Mouse (Mus musculus) heart, embryonic 15.5 days (tissue): ENCODE data around the gene Anks3. TPM values are rescaled to one million over a fixed set of nuclear protein-coding genes. Genes with fewer than 3 reads are reported as not detected.

Experiments
- polyA plus RNA-seq: library from polyadenylated mRNA; unstranded; fragments of >200 nt; fragmentation: Nextera tagmentation; extraction: Ambion mirVana; gene quantifications from 2 replicates; pipeline ENCODE4 v1.2.1, GENCODE M21; 2015

Gene Anks3
- polyA plus RNA-seq, 1 experiment from 2014 or later = 29.4 TPM

Other genes starting within 250 kb of the Anks3 start
- gene Nmral1, start 244.8 kb downstream of the Anks3 start, polyA plus RNA-seq = 25.2 and 34.3 TPM in 2 replicates
- gene Hmox2, start 237.8 kb downstream of the Anks3 start, polyA plus RNA-seq = 81.0 and 91.2 TPM in 2 replicates
- gene Cdip1, start 173.9 kb downstream of the Anks3 start, polyA plus RNA-seq = 114 and 122 TPM in 2 replicates
- gene 4930562C15Rik, start 128.8 kb downstream of the Anks3 start, polyA plus RNA-seq = 0.26 and 0.28 TPM in 2 replicates
- gene Ubald1, start 83.9 kb downstream of the Anks3 start, polyA plus RNA-seq = 24.7 and 29.7 TPM in 2 replicates
- 101 and 112 TPM in 2 replicates for gene Mgrn1, start 78.0 kb downstream of the Anks3 start, polyA plus RNA-seq
- gene Nudt16l1, start 25.4 kb downstream of the Anks3 start, polyA plus RNA-seq = 97.4 and 122 TPM in 2 replicates
- not detected in 2 replicates for gene Sept12, start 33.6 kb upstream of the Anks3 start, polyA plus RNA-seq
- gene Smim22, start 43.1 kb upstream of the Anks3 start, polyA plus RNA-seq = 3.3 and 5.9 TPM in 2 replicates
- 46.9 and 57.0 TPM in 2 replicates for gene Rogdi, start 49.3 kb upstream of the Anks3 start, polyA plus RNA-seq
- gene Glyr1, start 85.7 kb upstream of the Anks3 start, polyA plus RNA-seq = 78.8 and 93.9 TPM in 2 replicates
- 11.8 and 15.7 TPM in 2 replicates for gene Ubn1, start 85.9 kb upstream of the Anks3 start, polyA plus RNA-seq
- gene Ppl, start 168.2 kb upstream of the Anks3 start, polyA plus RNA-seq = 1.3 and 2.3 TPM in 2 replicates
- gene Sec14l5, start 182.9 kb upstream of the Anks3 start, polyA plus RNA-seq = 0.06 and 0.08 TPM in 2 replicates
- 12.4 and 17.4 TPM in 2 replicates for gene Nagpa, start 239.8 kb upstream of the Anks3 start, polyA plus RNA-seq